Mouse (Mus musculus) megakaryocyte, embryonic 14.5 days (primary cell): ENCODE measurements around the gene Rab13.

Experiments
- FLI1 ChIP-seq: IDR thresholded peaks from 2 replicates; pipeline ENCODE4 v1.6.1; 2012; ENCODE audit warnings: low read length, inconsistent platforms, mixed read lengths
- GATA1 ChIP-seq: IDR thresholded peaks from 3 replicates; pipeline ENCODE4 v1.6.1; 2012; ENCODE audit warnings: mixed read lengths, low read length, inconsistent platforms, borderline replicate concordance

DNA sequence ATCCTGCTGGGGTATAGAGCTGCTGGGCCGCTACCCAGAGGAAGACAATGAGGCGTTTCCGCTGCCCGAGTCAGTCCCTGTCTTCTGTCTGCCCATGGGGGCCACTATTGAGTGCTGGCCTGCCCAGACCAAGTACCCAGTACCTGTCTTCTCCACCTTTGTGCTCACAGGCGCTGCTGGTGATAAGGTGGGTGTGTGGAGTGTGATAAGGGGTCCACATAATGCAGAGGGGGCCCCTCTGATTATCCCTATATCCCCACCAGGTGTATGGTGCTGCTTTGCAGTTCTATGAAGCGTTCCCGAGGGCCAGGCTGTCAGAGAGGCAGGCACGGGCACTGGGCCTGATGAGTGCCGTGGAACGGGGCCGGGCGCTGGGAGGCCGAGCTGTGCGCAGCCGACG is 55.5 kb downstream of the Rab13 start:
- TF ChIP-seq GATA1 (no peak), FLI1 (no peak)
